Mouse (Mus musculus): ENCODE data around the gene Tubb1. TPM values are rescaled to one million over a fixed set of nuclear protein-coding genes. Genes with fewer than 3 reads are reported as not detected.
A peak's percentile ranks its signal among the peaks of the same experiment; 100 is the strongest.

The Tubb1 gene
- total RNA-seq, 1 experiment from 2014 or later = 2.0 TPM

- no peak for ATAC-seq (replicated peaks; ENCODE audit: low read depth, poor library complexity, severe bottlenecking)
Observed at GRCm38 (mm10) chr2:174441898-174442297, 8.6 kb upstream of the Tubb1 start.

- ATAC-seq (replicated peaks; ENCODE audit: low read depth, poor library complexity, severe bottlenecking) = no peak
Observed at GRCm38 (mm10) chr2:174442460-174442859, 8.0 kb upstream of the Tubb1 start.

- no peak for ATAC-seq (replicated peaks; ENCODE audit: low read depth, poor library complexity, severe bottlenecking)
Observed at GRCm38 (mm10) chr2:174443046-174443445, 7.4 kb upstream of the Tubb1 start.

GRCm38 (mm10) chr2:174444359-174444758 is 6.1 kb upstream of the Tubb1 start:
- ATAC-seq (replicated peaks; ENCODE audit: low read depth, poor library complexity, severe bottlenecking) = no peak

- ATAC-seq (replicated peaks; ENCODE audit: low read depth, poor library complexity, severe bottlenecking) = no peak
Observed at GRCm38 (mm10) chr2:174445018-174445417, 5.5 kb upstream of the Tubb1 start.

GRCm38 (mm10) chr2:174446492-174446891 is 4.0 kb upstream of the Tubb1 start:
- no peak for ATAC-seq (replicated peaks; ENCODE audit: low read depth, poor library complexity, severe bottlenecking)

- ATAC-seq (replicated peaks; ENCODE audit: low read depth, poor library complexity, severe bottlenecking) = no peak
Observed at GRCm38 (mm10) chr2:174446905-174447304, 3.6 kb upstream of the Tubb1 start.

- ATAC-seq (replicated peaks; ENCODE audit: low read depth, poor library complexity, severe bottlenecking) = no peak
Observed at GRCm38 (mm10) chr2:174448405-174448804, 2.1 kb upstream of the Tubb1 start.

GRCm38 (mm10) chr2:174453681-174454080 is 3.2 kb downstream of the Tubb1 start:
- ATAC-seq (replicated peaks; ENCODE audit: low read depth, poor library complexity, severe bottlenecking) = peak; percentile 94

- ATAC-seq (replicated peaks; ENCODE audit: low read depth, poor library complexity, severe bottlenecking) = no peak
Observed at GRCm38 (mm10) chr2:174459365-174459764, 8.9 kb downstream of the Tubb1 start.

GRCm38 (mm10) chr2:174463370-174463769 is 12.9 kb downstream of the Tubb1 start:
- ATAC-seq (replicated peaks; ENCODE audit: low read depth, poor library complexity, severe bottlenecking) = 0 out of 2 replicates have a peak, but pooled peaks have one; percentile 3

GRCm38 (mm10) chr2:174463789-174464523 is 13.5 kb downstream of the Tubb1 start, which contains the start of gene Atp5e:
Gene Atp5e (minus strand): TSS chr2:174464105.
- ATAC-seq (replicated peaks; ENCODE audit: low read depth, poor library complexity, severe bottlenecking) = peak; percentile 99

- ATAC-seq (replicated peaks; ENCODE audit: low read depth, poor library complexity, severe bottlenecking) = peak; percentile 23; the same call in 1 of the 2 replicates
Observed at GRCm38 (mm10) chr2:174470333-174470732, 19.8 kb downstream of the Tubb1 start.

GRCm38 (mm10) chr2:174470786-174471405 is 20.4 kb downstream of the Tubb1 start:
- ATAC-seq (replicated peaks; ENCODE audit: low read depth, poor library complexity, severe bottlenecking) = no peak

GRCm38 (mm10) chr2:174472407-174472806 is 21.9 kb downstream of the Tubb1 start:
- ATAC-seq (replicated peaks; ENCODE audit: low read depth, poor library complexity, severe bottlenecking) = peak; percentile 1; the same call in 1 of the 2 replicates

GRCm38 (mm10) chr2:174472818-174473549 is 22.5 kb downstream of the Tubb1 start, which contains the start of gene Prelid3b:
Gene Prelid3b (minus strand): TSS chr2:174473081.
- ATAC-seq (replicated peaks; ENCODE audit: low read depth, poor library complexity, severe bottlenecking) = peak; percentile 83

GRCm38 (mm10) chr2:174473550-174473927 is 23.0 kb downstream of the Tubb1 start:
- no peak for ATAC-seq (replicated peaks; ENCODE audit: low read depth, poor library complexity, severe bottlenecking)

GRCm38 (mm10) chr2:174477543-174478319 is 27.2 kb downstream of the Tubb1 start:
- ATAC-seq (replicated peaks; ENCODE audit: low read depth, poor library complexity, severe bottlenecking) = no peak

GRCm38 (mm10) chr2:174478746-174479145 is 28.3 kb downstream of the Tubb1 start:
- no peak for ATAC-seq (replicated peaks; ENCODE audit: low read depth, poor library complexity, severe bottlenecking)

- no peak for ATAC-seq (replicated peaks; ENCODE audit: low read depth, poor library complexity, severe bottlenecking)
Observed at GRCm38 (mm10) chr2:174487005-174487404, 36.5 kb downstream of the Tubb1 start.
